Mouse (Mus musculus): ENCODE measurements around the gene Pfn3. TPM values are rescaled to one million over a fixed set of nuclear protein-coding genes. Genes with fewer than 3 reads are reported as not detected.
A peak's percentile ranks its signal among the peaks of the same experiment; 100 is the strongest.
"Not testable (repeated sequence)": the region's sequence is repeated elsewhere in the genome, so short reads cannot be mapped to it uniquely, and the experiment has no call there.

Gene Pfn3
- total and polyA plus RNA-seq, 2 experiments from 2014 or later, result 0.71 to 1.5 TPM

DNA sequence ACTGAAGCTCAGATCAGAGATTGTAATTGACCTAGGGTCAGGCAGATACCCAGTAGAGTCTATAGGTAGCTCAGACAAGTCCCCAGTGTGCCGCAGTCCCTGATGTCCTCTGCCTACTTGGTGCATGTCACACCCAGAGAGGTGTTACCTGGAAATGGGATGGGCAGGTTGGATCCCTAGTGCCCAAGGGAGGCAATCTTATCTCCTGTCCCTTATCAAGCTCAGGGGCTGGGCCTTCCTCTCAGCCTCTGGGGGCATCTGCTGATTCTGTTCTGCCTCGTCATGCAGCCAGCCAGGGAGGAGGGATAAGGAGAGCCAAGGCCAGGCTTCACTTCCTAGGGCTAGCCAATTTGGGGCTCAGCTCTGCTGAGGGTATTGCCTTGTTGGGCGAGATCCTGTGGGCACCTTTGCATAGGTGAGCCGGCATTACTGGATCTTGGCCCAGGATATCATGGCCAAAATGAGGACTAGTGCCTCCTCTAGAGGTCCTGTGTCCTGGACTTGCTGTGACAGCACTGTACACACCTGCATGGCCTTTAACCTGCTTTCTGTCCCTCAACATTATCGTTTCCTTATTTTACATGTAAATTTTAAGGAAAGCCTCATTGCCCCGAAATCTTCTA lies 31.6 kb upstream of the Pfn3 start:
- Histone ChIP-seq H3K4me2 (ENCODE audit: low read depth, low read length, poor library complexity, severe bottlenecking) (peak overlapping the region; percentile 86), H3K9ac (replicated peaks; ENCODE audit: low read length, poor library complexity, severe bottlenecking) (peak overlapping the region; percentile 80), H3K27me3 (ENCODE audit: insufficient read depth, low read length) (no peaks in the 10 kb centered on the region), H3K27ac (ENCODE audit: low read depth, low read length) (no peak overlapping the region), H3K4me1 (ENCODE audit: insufficient read depth, low read length) (peaks cover 9% of the 10 kb centered on the region; the same call in 1 of the 2 replicates), H3K36me3 (ENCODE audit: insufficient read depth, low read length) (peaks cover 17% of the 10 kb centered on the region), H3K9me3 (ENCODE audit: low read length) (no peaks in the 10 kb centered on the region), H3K4me3 (ENCODE audit: low read depth, low read length) (peak overlapping the region; percentile 80; the same call in 1 of the 2 replicates)
- no peak for DNase-seq (ENCODE audit: low spot score)
- ATAC-seq (ENCODE audit: low FRiP score), result no peak
- 83% methylated on average over 6 of the region's 6 CpGs for WGBS
- TF ChIP-seq CTCF (IDR thresholded peaks at IDR 0.05), result no peak

GRCm38 (mm10) chr13:55445361-55446091 lies 30.5 kb upstream of the Pfn3 start:
- Histone ChIP-seq H3K4me1 (ENCODE audit: insufficient read depth, low read length) (peaks cover 9% of the 10 kb centered on the region; the same call in 1 of the 2 replicates), H3K27ac (ENCODE audit: low read depth, low read length) (peak overlapping the region; percentile 79), H3K36me3 (ENCODE audit: insufficient read depth, low read length) (peaks cover 6% of the 10 kb centered on the region; the same call in 1 of the 2 replicates), H3K4me2 (ENCODE audit: low read depth, low read length, poor library complexity, severe bottlenecking) (peak overlapping the region; percentile 86), H3K27me3 (ENCODE audit: insufficient read depth, low read length) (no peaks in the 10 kb centered on the region), H3K4me3 (ENCODE audit: low read depth, low read length) (peak overlapping the region; percentile 80), H3K9me3 (ENCODE audit: low read length) (no peaks in the 10 kb centered on the region), H3K9ac (replicated peaks; ENCODE audit: low read length, poor library complexity, severe bottlenecking) (peak overlapping the region; percentile 80)
- DNase-seq (ENCODE audit: low spot score), result no peak
- peak; percentile 36 for TF ChIP-seq CTCF (IDR thresholded peaks at IDR 0.05)
- WGBS, result under 1% methylated on average over 56 of the region's 66 CpGs
- peak; percentile 42 for ATAC-seq (ENCODE audit: low FRiP score)

DNA sequence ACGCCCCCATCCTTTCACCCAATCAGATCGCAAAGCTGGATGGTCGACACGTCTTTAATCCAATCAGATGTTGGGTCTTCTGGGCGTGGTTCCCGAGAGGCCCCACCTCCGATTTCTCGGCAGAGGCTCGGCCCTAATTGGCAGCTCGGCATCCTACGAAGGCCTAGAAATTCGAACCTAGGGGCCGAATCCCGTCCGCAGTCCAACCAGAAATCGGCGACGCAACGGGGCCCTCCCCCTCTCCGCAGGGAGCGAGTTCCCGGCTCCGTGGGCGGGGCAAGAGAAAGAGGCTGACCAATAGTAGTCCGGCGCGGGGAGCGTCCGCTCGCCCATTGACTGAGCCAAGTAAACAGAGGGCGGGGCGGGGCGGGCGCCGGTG lies 29.9 kb upstream of the Pfn3 start, which contains the start of gene Grk6:
Gene Grk6, plus strand, starts transcription at position 136 of the 379 bp plus-strand sequence.
- Histone ChIP-seq H3K9me3 (ENCODE audit: low read length) (no peaks in the 10 kb centered on the region), H3K4me3 (ENCODE audit: low read depth, low read length) (peak within 1 kb of the TSS; percentile 80), H3K4me2 (ENCODE audit: low read depth, low read length, poor library complexity, severe bottlenecking) (peak within 1 kb of the TSS; percentile 86), H3K36me3 (ENCODE audit: insufficient read depth, low read length) (peaks cover 4% of the 10 kb centered on the region; the same call in 1 of the 2 replicates), H3K27ac (ENCODE audit: low read depth, low read length) (peak within 1 kb of the TSS; percentile 79), H3K4me1 (ENCODE audit: insufficient read depth, low read length) (peaks cover 9% of the 10 kb centered on the region; the same call in 1 of the 2 replicates), H3K9ac (replicated peaks; ENCODE audit: low read length, poor library complexity, severe bottlenecking) (peak within 1 kb of the TSS; percentile 80), H3K27me3 (ENCODE audit: insufficient read depth, low read length) (no peaks in the 10 kb centered on the region)
- ATAC-seq (ENCODE audit: low FRiP score) (peak; percentile 96), DNase-seq (ENCODE audit: low spot score) (peak; percentile 100)
- no peak for TF ChIP-seq CTCF (IDR thresholded peaks at IDR 0.05)
- WGBS, result under 1% methylated on average over 35 of the region's 35 CpGs

DNA sequence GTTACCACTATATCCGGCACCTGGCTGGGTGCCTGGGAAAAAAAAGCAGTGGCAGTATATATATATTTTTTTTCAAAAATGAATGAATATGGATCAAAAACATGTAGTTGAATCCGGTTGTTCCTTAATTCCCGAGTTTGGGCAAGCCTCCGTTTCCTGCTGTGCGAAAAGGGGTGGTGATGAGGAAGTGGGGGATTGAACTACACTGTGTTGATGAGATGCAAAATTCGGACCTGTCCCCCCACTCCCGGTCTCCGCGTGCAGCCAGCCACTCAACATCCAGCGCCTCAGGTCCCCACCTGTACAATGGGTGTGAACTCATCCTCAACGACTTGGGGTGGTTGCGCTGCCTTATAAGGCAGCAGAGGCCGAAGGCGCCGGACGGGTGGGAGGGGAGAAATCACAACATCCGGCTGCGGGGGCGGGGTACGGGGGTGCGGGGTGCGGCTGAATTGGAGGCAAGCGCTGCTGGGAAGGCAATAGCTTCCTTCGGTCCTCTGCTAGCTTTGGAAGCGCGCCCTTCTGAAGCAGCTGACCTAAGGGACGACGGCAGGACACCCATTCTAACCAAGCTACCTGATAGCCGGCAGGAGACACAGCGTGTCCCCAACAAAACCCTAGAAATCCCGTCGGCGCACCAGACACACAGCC lies 29.4 kb upstream of the Pfn3 start:
- Histone ChIP-seq H3K9ac (replicated peaks; ENCODE audit: low read length, poor library complexity, severe bottlenecking) (peak overlapping the region; percentile 62), H3K27ac (ENCODE audit: low read depth, low read length) (peak overlapping the region; percentile 79), H3K9me3 (ENCODE audit: low read length) (no peaks in the 10 kb centered on the region), H3K4me1 (ENCODE audit: insufficient read depth, low read length) (peaks cover 9% of the 10 kb centered on the region; the same call in 1 of the 2 replicates), H3K4me3 (ENCODE audit: low read depth, low read length) (peak overlapping the region; percentile 80), H3K27me3 (ENCODE audit: insufficient read depth, low read length) (no peaks in the 10 kb centered on the region), H3K4me2 (ENCODE audit: low read depth, low read length, poor library complexity, severe bottlenecking) (peak overlapping the region; percentile 66), H3K36me3 (ENCODE audit: insufficient read depth, low read length) (peaks cover under 1% of the 10 kb centered on the region; the same call in 1 of the 2 replicates)
- WGBS, result under 1% methylated on average over 33 of the region's 33 CpGs
- peak; percentile 73 for ATAC-seq (ENCODE audit: low FRiP score)
- no peak for TF ChIP-seq CTCF (IDR thresholded peaks at IDR 0.05)
- DNase-seq (ENCODE audit: low spot score), result peak; percentile 77

DNA sequence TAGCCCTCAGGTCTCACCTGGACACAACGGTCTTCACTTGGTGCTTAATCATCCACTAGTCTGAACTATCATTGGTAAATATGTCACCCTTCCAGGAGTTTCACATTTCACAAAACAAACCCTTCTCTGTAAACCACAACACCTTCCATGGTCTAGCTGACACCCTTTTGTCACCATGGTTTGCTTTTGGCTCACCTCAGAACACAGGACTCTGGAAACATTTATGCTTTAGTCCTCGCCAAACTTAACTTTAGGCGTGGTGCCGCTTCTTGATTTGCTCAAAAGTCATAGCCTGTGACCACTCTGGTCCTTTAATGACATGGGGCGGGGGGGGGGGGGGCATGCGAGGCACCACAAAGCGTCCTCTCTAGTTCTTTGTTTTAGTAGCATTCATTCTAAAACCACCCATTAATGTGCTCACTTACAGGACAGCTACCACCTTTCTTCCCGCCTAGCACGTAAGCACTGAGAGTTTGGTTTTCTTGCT lies 28.8 kb upstream of the Pfn3 start:
- no peaks in the 10 kb centered on the region for H3K27me3 ChIP-seq (ENCODE audit: insufficient read depth, low read length)
- no peak for TF ChIP-seq CTCF (IDR thresholded peaks at IDR 0.05)
- peaks cover 9% of the 10 kb centered on the region; the same call in 1 of the 2 replicates for H3K4me1 ChIP-seq (ENCODE audit: insufficient read depth, low read length)
- H3K4me3 ChIP-seq (ENCODE audit: low read depth, low read length), result peak overlapping the region; percentile 80
- 40% methylated on average over 9 of the region's 9 CpGs for WGBS
- peak overlapping the region; percentile 66 for H3K4me2 ChIP-seq (ENCODE audit: low read depth, low read length, poor library complexity, severe bottlenecking)
- no peak for DNase-seq (ENCODE audit: low spot score)
- H3K36me3 ChIP-seq (ENCODE audit: insufficient read depth, low read length), result no peaks in the 10 kb centered on the region
- peak overlapping the region; percentile 62; the same call in 1 of the 2 replicates for H3K9ac ChIP-seq (replicated peaks; ENCODE audit: low read length, poor library complexity, severe bottlenecking)
- ATAC-seq (ENCODE audit: low FRiP score), result no peak
- peak overlapping the region; percentile 79 for H3K27ac ChIP-seq (ENCODE audit: low read depth, low read length)
- no peaks in the 10 kb centered on the region for H3K9me3 ChIP-seq (ENCODE audit: low read length)

DNA sequence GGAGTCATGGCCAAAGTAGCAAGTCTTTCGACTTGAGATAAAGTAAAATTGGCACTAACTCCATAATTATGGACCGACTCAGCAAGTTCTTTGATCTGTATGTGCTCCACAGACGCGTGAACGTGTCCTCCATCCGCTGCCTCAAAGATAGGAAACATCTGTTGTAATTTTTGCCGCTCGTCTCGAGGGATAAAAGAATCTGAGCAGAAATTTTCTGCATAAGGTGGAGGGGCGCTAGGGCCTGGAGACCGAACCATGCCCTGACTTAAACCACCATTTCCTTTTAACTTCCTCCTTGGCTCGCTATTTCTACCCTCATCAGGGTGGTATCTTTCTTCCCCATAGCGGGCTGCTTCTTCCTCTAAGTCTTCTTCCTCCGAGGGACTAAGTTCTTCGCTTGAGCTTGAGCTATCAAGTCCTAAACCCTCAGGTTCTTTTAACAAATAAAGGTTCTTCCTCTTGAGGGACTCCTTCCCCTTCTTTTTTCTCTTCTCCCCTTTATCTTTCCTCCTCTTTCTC lies 22.1 kb upstream of the Pfn3 start:
- H3K36me3 ChIP-seq (ENCODE audit: insufficient read depth, low read length); H3K27ac ChIP-seq (ENCODE audit: low read depth, low read length); H3K4me2 ChIP-seq (ENCODE audit: low read depth, low read length, poor library complexity, severe bottlenecking); ATAC-seq (ENCODE audit: low FRiP score); H3K27me3 ChIP-seq (ENCODE audit: insufficient read depth, low read length); H3K4me3 ChIP-seq (ENCODE audit: low read depth, low read length); DNase-seq (ENCODE audit: low spot score); H3K4me1 ChIP-seq (ENCODE audit: insufficient read depth, low read length); H3K9ac ChIP-seq (replicated peaks; ENCODE audit: low read length, poor library complexity, severe bottlenecking); H3K9me3 ChIP-seq (ENCODE audit: low read length): not testable (repeated sequence)
- WGBS, result 85% methylated on average over 15 of the region's 15 CpGs

Data from midbrain, postnatal 0 days (tissue).